In genomic region chr8:111863280-111863679, GRCm38 (mm10) we compare ENCODE assay signal across 24 mouse cellular contexts. TPM values are rescaled to one million over a fixed set of nuclear protein-coding genes. Genes with fewer than 3 reads are reported as not detected.
A peak's percentile ranks its signal among the peaks of the same experiment; 100 is the strongest.
DNase-seq lines count a peak whose midpoint lies in the region; ATAC-seq and TF ChIP-seq lines count a peak whose summit lies in the region.
"Had no signal": no experiment of that assay in that cellular context is flagged by ENCODE, and none has a peak within 500 bp of the region (broad histone marks: within the 10 kb centered on the region; RNA-seq: fewer than 3 reads in every experiment).

No protein-coding gene starts in this region.

- H3K27me3 ChIP-seq in kidney, embryonic 15.5 days: no peaks in the 10 kb centered on the region
- no peaks in the 10 kb centered on the region for H3K27me3 ChIP-seq in stomach, embryonic 16.5 days (ENCODE audit: control insufficient read depth, insufficient read depth, low read length)
- no peaks in the 10 kb centered on the region for H3K27me3 ChIP-seq in stomach, postnatal 0 days (ENCODE audit: control insufficient read depth, insufficient read depth, low read length)
- H3K27me3 ChIP-seq in intestine, postnatal 0 days (replicated peaks; ENCODE audit: control insufficient read depth, insufficient read depth, low read length): no peaks in the 10 kb centered on the region
- H3K27me3 ChIP-seq: CH12.LX; embryonic facial prominence, embryonic 12.5 days; forebrain, embryonic 12.5 days; heart, embryonic 15.5 days; hindbrain, embryonic 15.5 days; Patski had no signal

- no peak overlapping the region for H3K4me2 ChIP-seq in kidney, embryonic 15.5 days
- no peak overlapping the region for H3K4me2 ChIP-seq in stomach, embryonic 16.5 days (ENCODE audit: low read depth, low read length)
- H3K4me2 ChIP-seq in stomach, postnatal 0 days (replicated peaks; ENCODE audit: low read depth): no peak overlapping the region
- no peak overlapping the region for H3K4me2 ChIP-seq in intestine, postnatal 0 days (replicated peaks; ENCODE audit: low read depth)
- H3K4me2 ChIP-seq: embryonic facial prominence, embryonic 12.5 days; forebrain, embryonic 12.5 days; heart, embryonic 11.5 days; heart, embryonic 15.5 days; hindbrain, embryonic 15.5 days had no signal

- no peak overlapping the region for H3K4me3 ChIP-seq in kidney, embryonic 15.5 days (replicated peaks)
- no peak overlapping the region for H3K4me3 ChIP-seq in stomach, embryonic 16.5 days (replicated peaks; ENCODE audit: low read length)
- H3K4me3 ChIP-seq in stomach, postnatal 0 days (ENCODE audit: low read depth, low read length): no peak overlapping the region
- no peak overlapping the region for H3K4me3 ChIP-seq in intestine, postnatal 0 days (ENCODE audit: low read depth, low read length)
- H3K4me3 ChIP-seq: embryonic facial prominence, embryonic 12.5 days; forebrain, embryonic 12.5 days; heart, adult 2 months; heart, embryonic 15.5 days; hindbrain, embryonic 15.5 days had no signal

- H3K9ac ChIP-seq in kidney, embryonic 15.5 days: no peak overlapping the region
- no peak overlapping the region for H3K9ac ChIP-seq in stomach, embryonic 16.5 days (ENCODE audit: low read length)
- no peak overlapping the region for H3K9ac ChIP-seq in stomach, postnatal 0 days (ENCODE audit: low read length)
- H3K9ac ChIP-seq in intestine, postnatal 0 days (ENCODE audit: low read depth, low read length): no peak overlapping the region
- H3K9ac ChIP-seq: embryonic facial prominence, embryonic 12.5 days; forebrain, embryonic 12.5 days; heart, embryonic 15.5 days; hindbrain, embryonic 15.5 days had no signal

- peaks cover 20% of the 10 kb centered on the region for H3K36me3 ChIP-seq in kidney, embryonic 15.5 days
- 0 out of 2 replicates have a peak, but pooled peaks cover 3% of the 10 kb centered on the region for H3K36me3 ChIP-seq in stomach, embryonic 16.5 days (ENCODE audit: control insufficient read depth, insufficient read depth, low read length)
- H3K36me3 ChIP-seq in stomach, postnatal 0 days (ENCODE audit: control insufficient read depth, insufficient read depth, low read length): 0 out of 2 replicates have a peak, but pooled peaks cover 2% of the 10 kb centered on the region
- H3K36me3 ChIP-seq in intestine, postnatal 0 days (ENCODE audit: control insufficient read depth, insufficient read depth): peaks cover 4% of the 10 kb centered on the region; the same call in 1 of the 2 replicates

- 83% methylated on average over 4 of the region's 4 CpGs for WGBS in kidney, embryonic 15.5 days
- WGBS in stomach, embryonic 16.5 days: 78% methylated on average over 4 of the region's 4 CpGs
- 83% methylated on average over 4 of the region's 4 CpGs for WGBS in stomach, postnatal 0 days
- whole genome bisulfite sequencing in intestine, postnatal 0 days: 83% methylated on average over 4 of the region's 4 CpGs

- no peak for DNase-seq in kidney, postnatal 36 days
- DNase-seq in kidney, postnatal 14 days: peak; percentile 19
- no peak for DNase-seq in kidney, adult 18-20 months
- DNase-seq in stomach, postnatal 0 days (ENCODE audit: low spot score): no peak
- DNase-seq: adrenal gland, adult 2 months; adrenal gland, postnatal 25 days; cerebellum, adult 18-20 months; cerebellum, postnatal 10 days; embryo, embryonic 11 days; gastrocnemius, postnatal 10 days; heart, adult 2 months had no signal

- no peaks in the 10 kb centered on the region for H3K9me3 ChIP-seq in kidney, embryonic 15.5 days (replicated peaks)
- no peaks in the 10 kb centered on the region for H3K9me3 ChIP-seq in stomach, embryonic 16.5 days (replicated peaks; ENCODE audit: control insufficient read depth, low read length)
- H3K9me3 ChIP-seq in stomach, postnatal 0 days (ENCODE audit: control insufficient read depth, low read length): no peaks in the 10 kb centered on the region
- no peaks in the 10 kb centered on the region for H3K9me3 ChIP-seq in intestine, postnatal 0 days (ENCODE audit: control insufficient read depth)
- H3K9me3 ChIP-seq: embryonic facial prominence, embryonic 12.5 days; forebrain, embryonic 12.5 days; heart, embryonic 15.5 days; hindbrain, embryonic 15.5 days had no signal

- no peak for TF ChIP-seq EP300 in stomach, postnatal 0 days (optimal IDR thresholded peaks at IDR 0.05)

- H3K27ac ChIP-seq in kidney, embryonic 15.5 days: peak overlapping the region; percentile 57; the same call in 1 of the 2 replicates
- H3K27ac ChIP-seq in stomach, embryonic 16.5 days (ENCODE audit: low read length): peak overlapping the region; percentile 2; the same call in 1 of the 2 replicates
- H3K27ac ChIP-seq in stomach, postnatal 0 days (replicated peaks): no peak overlapping the region
- no peak overlapping the region for H3K27ac ChIP-seq in intestine, postnatal 0 days (ENCODE audit: low read depth, low read length)
- H3K27ac ChIP-seq: embryonic facial prominence, embryonic 12.5 days; forebrain, embryonic 12.5 days; heart, adult 2 months; heart, embryonic 15.5 days; hindbrain, embryonic 15.5 days had no signal

- H3K4me1 ChIP-seq in kidney, embryonic 15.5 days: 0 out of 2 replicates have a peak, but pooled peaks cover 7% of the 10 kb centered on the region
- no peaks in the 10 kb centered on the region for H3K4me1 ChIP-seq in stomach, embryonic 16.5 days (ENCODE audit: control insufficient read depth, insufficient read depth, low read length)
- no peaks in the 10 kb centered on the region for H3K4me1 ChIP-seq in stomach, postnatal 0 days (replicated peaks; ENCODE audit: control insufficient read depth, insufficient read depth)
- H3K4me1 ChIP-seq in intestine, postnatal 0 days (replicated peaks; ENCODE audit: control insufficient read depth, insufficient read depth, low read length): no peaks in the 10 kb centered on the region
- H3K4me1 ChIP-seq: embryonic facial prominence, embryonic 12.5 days; forebrain, embryonic 12.5 days; heart, embryonic 15.5 days; hindbrain, embryonic 15.5 days had no signal

- TF ChIP-seq CTCF in stomach, postnatal 0 days (IDR thresholded peaks at IDR 0.05; ENCODE audit: low read depth): no peak
- TF ChIP-seq CTCF in intestine, postnatal 0 days (IDR thresholded peaks at IDR 0.05; ENCODE audit: low read depth): no peak

- no peak for ATAC-seq in kidney, embryonic 15.5 days (replicated peaks; ENCODE audit: low FRiP score)
- ATAC-seq in stomach, embryonic 16.5 days (ENCODE audit: insufficient read depth, low FRiP score): no peak
- no peak for ATAC-seq in stomach, postnatal 0 days (ENCODE audit: low FRiP score, low TSS enrichment)
- peak; percentile 76 for ATAC-seq in megakaryocyte progenitor cell, adult 5-6 weeks (replicated peaks; ENCODE audit: poor library complexity)
- ATAC-seq in intestine, postnatal 0 days: no peak
- ATAC-seq: forebrain, embryonic 16.5 days; Patski had no signal

RNA-seq across cellular contexts. Expression of gene Cfdp1, which starts 9.2 kb away (rescaled TPM):
- 226 and 233 TPM in 2 replicates for polyA plus RNA-seq in kidney, embryonic 15.5 days (2015; fragmentation: Nextera tagmentation; extraction: Ambion mirVana)
- 179 and 197 TPM in 2 replicates for polyA plus RNA-seq in stomach, embryonic 16.5 days (2015; fragmentation: Nextera tagmentation; extraction: Ambion mirVana)
- 98.6 and 101 TPM in 2 replicates for polyA plus RNA-seq in stomach, postnatal 0 days (2015; fragmentation: Nextera tagmentation; extraction: Ambion mirVana)
- 147 and 168 TPM in 2 replicates for total RNA-seq in megakaryocyte progenitor cell, adult 5-6 weeks (2015)
- total RNA-seq in megakaryocyte progenitor cell, adult 5-6 weeks (2017): 176 and 251 TPM in 2 replicates
- polyA plus RNA-seq in intestine, postnatal 0 days (2015; fragmentation: Nextera tagmentation; extraction: Ambion mirVana): 87.2 and 89.5 TPM in 2 replicates

RNA-seq across cellular contexts. Expression of gene Tmem170, which starts 13.3 kb away (rescaled TPM):
- 13.0 and 13.4 TPM in 2 replicates for polyA plus RNA-seq in kidney, embryonic 15.5 days (2015; fragmentation: Nextera tagmentation; extraction: Ambion mirVana)
- polyA plus RNA-seq in stomach, embryonic 16.5 days (2015; fragmentation: Nextera tagmentation; extraction: Ambion mirVana): 9.5 and 10.6 TPM in 2 replicates
- polyA plus RNA-seq in stomach, postnatal 0 days (2015; fragmentation: Nextera tagmentation; extraction: Ambion mirVana): 9.9 and 10.1 TPM in 2 replicates
- total RNA-seq in megakaryocyte progenitor cell, adult 5-6 weeks (2015): 1.8 and 3.8 TPM in 2 replicates
- total RNA-seq in megakaryocyte progenitor cell, adult 5-6 weeks (2017): 0.78 and 0.87 TPM in 2 replicates
- polyA plus RNA-seq in intestine, postnatal 0 days (2015; fragmentation: Nextera tagmentation; extraction: Ambion mirVana): 24.1 and 25.4 TPM in 2 replicates

RNA-seq across cellular contexts. Expression of gene Chst5, which starts 47.0 kb away (rescaled TPM):
- polyA plus RNA-seq in kidney, embryonic 15.5 days (2015; fragmentation: Nextera tagmentation; extraction: Ambion mirVana): 0.96 and 1.1 TPM in 2 replicates
- polyA plus RNA-seq in stomach, embryonic 16.5 days (2015; fragmentation: Nextera tagmentation; extraction: Ambion mirVana): 1.3 and 1.6 TPM in 2 replicates
- 0.36 and 0.39 TPM in 2 replicates for polyA plus RNA-seq in stomach, postnatal 0 days (2015; fragmentation: Nextera tagmentation; extraction: Ambion mirVana)
- not detected in 2 replicates for total RNA-seq in megakaryocyte progenitor cell, adult 5-6 weeks (2015)
- total RNA-seq in megakaryocyte progenitor cell, adult 5-6 weeks (2017): not detected in 2 replicates
- polyA plus RNA-seq in intestine, postnatal 0 days (2015; fragmentation: Nextera tagmentation; extraction: Ambion mirVana): 0.44 and 0.54 TPM in 2 replicates
- total RNA-seq: adrenal gland, adult 2 months; adrenal gland, postnatal 25 days; CH12.LX; heart, adult 2 months; heart, postnatal 25 days had no signal
- polyA plus RNA-seq: adrenal gland, adult 2 months; heart, adult 2 months; Patski had no signal

Comparison
In these comparisons a context has a peak if more than half of its experiments do, and no peak if none do; other contexts are left out.
1. H3K27ac ChIP-seq: peak in kidney, embryonic 15.5 days (single experiment) and stomach, embryonic 16.5 days (single experiment); none in stomach, postnatal 0 days (single experiment) and intestine, postnatal 0 days (single experiment).